Mouse (Mus musculus): ENCODE measurements around the gene Pou3f3.

DNA sequence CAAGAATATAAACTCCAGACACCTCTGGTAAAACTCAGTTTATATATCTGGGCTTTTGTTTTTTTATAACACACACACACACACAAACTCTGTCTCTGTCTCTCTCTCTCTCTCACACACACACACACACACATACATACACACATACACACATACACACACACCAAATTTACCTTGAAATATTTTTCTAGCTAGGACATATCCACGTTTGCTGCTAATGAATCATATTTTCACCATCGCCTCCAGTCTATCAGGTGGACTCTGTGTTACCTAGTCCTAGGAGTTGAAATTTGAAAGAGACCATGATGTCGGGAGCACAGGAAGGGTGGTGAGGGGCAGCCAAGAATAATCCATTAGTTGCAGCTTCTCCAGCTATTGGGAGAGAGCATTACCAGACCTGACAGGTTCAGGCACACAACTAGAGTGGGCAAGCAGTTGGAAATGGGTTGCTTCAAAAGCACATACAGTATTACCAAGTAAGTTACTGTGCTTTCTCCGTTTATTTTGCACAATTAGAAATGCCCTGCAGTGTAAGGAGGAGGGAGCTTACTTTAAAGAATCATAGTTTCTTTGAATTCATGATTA lies 6.9 kb upstream of the Pou3f3 start:
- TF ChIP-seq TAL1 (IDR thresholded peaks at IDR 0.05; ENCODE audit: low read length) (no peak), GATA1 (IDR thresholded peaks at IDR 0.05; ENCODE audit: low read length) (no peak)
